Mouse (Mus musculus): Measurements from ENCODE around the gene Adap2. TPM values are rescaled to one million over a fixed set of nuclear protein-coding genes. Genes with fewer than 3 reads are reported as not detected.
"Not testable (repeated sequence)": the region's sequence is repeated elsewhere in the genome, so short reads cannot be mapped to it uniquely, and the experiment has no call there.

Gene Adap2
- polyA plus RNA-seq, 1 experiment from 2014 or later = 3.9 TPM

- Histone ChIP-seq H3K4me3 (no peak overlapping the region), H3K27ac (no peak overlapping the region), H3K36me3 (no peaks in the 10 kb centered on the region), H3K9me3 (no peaks in the 10 kb centered on the region), H3K4me2 (no peak overlapping the region), H3K4me1 (replicated peaks) (no peaks in the 10 kb centered on the region), H3K9ac (no peak overlapping the region), H3K27me3 (no peaks in the 10 kb centered on the region)
- 50% methylated on average over 2 of the region's 2 CpGs for WGBS
- no peak for ATAC-seq (ENCODE audit: low FRiP score)
Measured at GRCm38 (mm10) chr11:80164224-80164623, 10.3 kb downstream of the Adap2 start.

GRCm38 (mm10) chr11:80168121-80168520 lies 14.2 kb downstream of the Adap2 start:
- H3K36me3 ChIP-seq = no peaks in the 10 kb centered on the region
- no peak for ATAC-seq (ENCODE audit: low FRiP score)
- no peak overlapping the region for H3K9ac ChIP-seq
- no peak overlapping the region for H3K4me2 ChIP-seq
- H3K4me1 ChIP-seq (replicated peaks) = no peaks in the 10 kb centered on the region
- no peaks in the 10 kb centered on the region for H3K27me3 ChIP-seq
- H3K9me3 ChIP-seq = no peaks in the 10 kb centered on the region
- no peak overlapping the region for H3K4me3 ChIP-seq
- 93% methylated on average over 9 of the region's 9 CpGs for WGBS
- H3K27ac ChIP-seq = no peak overlapping the region

- H3K27me3 ChIP-seq = no peaks in the 10 kb centered on the region
- no peak for ATAC-seq (ENCODE audit: low FRiP score)
- H3K9ac ChIP-seq = no peak overlapping the region
- 86% methylated on average over 4 of the region's 4 CpGs for WGBS
- H3K36me3 ChIP-seq = no peaks in the 10 kb centered on the region
- H3K4me2 ChIP-seq = no peak overlapping the region
- no peak overlapping the region for H3K4me3 ChIP-seq
- no peak overlapping the region for H3K27ac ChIP-seq
- H3K9me3 ChIP-seq = no peaks in the 10 kb centered on the region
- no peaks in the 10 kb centered on the region for H3K4me1 ChIP-seq (replicated peaks)
Measured at GRCm38 (mm10) chr11:80168611-80169249, 14.8 kb downstream of the Adap2 start.

GRCm38 (mm10) chr11:80169629-80170028 lies 15.7 kb downstream of the Adap2 start:
- ATAC-seq (ENCODE audit: low FRiP score) = no peak
- Histone ChIP-seq H3K27me3 (no peaks in the 10 kb centered on the region), H3K4me1 (replicated peaks) (no peaks in the 10 kb centered on the region), H3K27ac (no peak overlapping the region), H3K36me3 (no peaks in the 10 kb centered on the region), H3K4me2 (no peak overlapping the region), H3K9ac (no peak overlapping the region), H3K9me3 (no peaks in the 10 kb centered on the region), H3K4me3 (no peak overlapping the region)
- WGBS = 99% methylated on average over 3 of the region's 3 CpGs

- H3K9me3 ChIP-seq = no peaks in the 10 kb centered on the region
- no peaks in the 10 kb centered on the region for H3K36me3 ChIP-seq
- 79% methylated on average over 5 of the region's 5 CpGs for WGBS
Measured at GRCm38 (mm10) chr11:80170351-80170750, 16.4 kb downstream of the Adap2 start.

GRCm38 (mm10) chr11:80171884-80172283 lies 18.0 kb downstream of the Adap2 start:
- no peak overlapping the region for H3K4me3 ChIP-seq
- H3K27ac ChIP-seq = no peak overlapping the region
- ATAC-seq (ENCODE audit: low FRiP score) = no peak
- H3K9me3 ChIP-seq = no peaks in the 10 kb centered on the region
- H3K27me3 ChIP-seq = no peaks in the 10 kb centered on the region; the same call in 1 of the 2 replicates
- WGBS = 68% methylated on average over 4 of the region's 4 CpGs
- no peak overlapping the region for H3K9ac ChIP-seq
- no peak overlapping the region for H3K4me2 ChIP-seq
- no peaks in the 10 kb centered on the region for H3K36me3 ChIP-seq
- H3K4me1 ChIP-seq (replicated peaks) = no peaks in the 10 kb centered on the region

More at GRCm38 (mm10) chr11:80170351-80170750, 16.4 kb downstream of the Adap2 start:
- Histone ChIP-seq H3K27me3 (no peaks in the 10 kb centered on the region; the same call in 1 of the 2 replicates), H3K4me3 (no peak overlapping the region), H3K9ac (no peak overlapping the region), H3K4me1 (replicated peaks) (no peaks in the 10 kb centered on the region), H3K4me2 (no peak overlapping the region), H3K27ac (no peak overlapping the region)
- ATAC-seq (ENCODE audit: low FRiP score) = no peak

- 82% methylated on average over 11 of the region's 11 CpGs for WGBS
- no peaks in the 10 kb centered on the region for H3K36me3 ChIP-seq
- no peaks in the 10 kb centered on the region; the same call in 1 of the 2 replicates for H3K27me3 ChIP-seq
- H3K4me1 ChIP-seq (replicated peaks) = no peaks in the 10 kb centered on the region
- H3K4me3 ChIP-seq = no peak overlapping the region
- H3K9ac ChIP-seq = no peak overlapping the region
- no peak overlapping the region for H3K27ac ChIP-seq
- H3K9me3 ChIP-seq = no peaks in the 10 kb centered on the region
- no peak overlapping the region for H3K4me2 ChIP-seq
- ATAC-seq (ENCODE audit: low FRiP score) = no peak
Measured at GRCm38 (mm10) chr11:80173963-80174670, 20.2 kb downstream of the Adap2 start.

GRCm38 (mm10) chr11:80176911-80177895 lies 23.3 kb downstream of the Adap2 start:
- no peak overlapping the region for H3K9ac ChIP-seq
- H3K36me3 ChIP-seq = no peaks in the 10 kb centered on the region
- no peaks in the 10 kb centered on the region for H3K4me1 ChIP-seq (replicated peaks)
- no peak overlapping the region for H3K4me3 ChIP-seq
- H3K4me2 ChIP-seq = no peak overlapping the region
- no peaks in the 10 kb centered on the region; the same call in 1 of the 2 replicates for H3K27me3 ChIP-seq
- H3K9me3 ChIP-seq = no peaks in the 10 kb centered on the region
- WGBS = 73% methylated on average over 11 of the region's 11 CpGs
- no peak for ATAC-seq (ENCODE audit: low FRiP score)
- H3K27ac ChIP-seq = no peak overlapping the region

- H3K4me1 ChIP-seq (replicated peaks) = no peaks in the 10 kb centered on the region
- H3K36me3 ChIP-seq = no peaks in the 10 kb centered on the region
- no peak for ATAC-seq (ENCODE audit: low FRiP score)
- H3K27ac ChIP-seq = no peak overlapping the region
- WGBS = 88% methylated on average over 8 of the region's 8 CpGs
- H3K9ac ChIP-seq = no peak overlapping the region
- no peak overlapping the region for H3K4me3 ChIP-seq
- H3K9me3 ChIP-seq = no peaks in the 10 kb centered on the region
- no peak overlapping the region for H3K4me2 ChIP-seq
- H3K27me3 ChIP-seq = no peaks in the 10 kb centered on the region; the same call in 1 of the 2 replicates
Measured at GRCm38 (mm10) chr11:80178316-80178715, 24.4 kb downstream of the Adap2 start.

GRCm38 (mm10) chr11:80181021-80181749 lies 27.3 kb downstream of the Adap2 start:
- 78% methylated on average over 5 of the region's 5 CpGs for WGBS
- no peaks in the 10 kb centered on the region for H3K36me3 ChIP-seq
- H3K4me3 ChIP-seq = no peak overlapping the region
- no peak overlapping the region for H3K4me2 ChIP-seq
- H3K27ac ChIP-seq = no peak overlapping the region
- H3K27me3 ChIP-seq = no peaks in the 10 kb centered on the region
- ATAC-seq (ENCODE audit: low FRiP score) = no peak
- peaks cover 5% of the 10 kb centered on the region; the same call in 1 of the 2 replicates for H3K4me1 ChIP-seq (replicated peaks)
- no peak overlapping the region for H3K9ac ChIP-seq
- no peaks in the 10 kb centered on the region for H3K9me3 ChIP-seq

GRCm38 (mm10) chr11:80183054-80183704 lies 29.3 kb downstream of the Adap2 start:
- not testable (repeated sequence) for H3K4me1 ChIP-seq (replicated peaks); H3K36me3 ChIP-seq; ATAC-seq (ENCODE audit: low FRiP score); H3K9me3 ChIP-seq; H3K27me3 ChIP-seq; H3K27ac ChIP-seq
- H3K4me3 ChIP-seq = peak overlapping the region; percentile 49
- 48% methylated on average over 12 of the region's 12 CpGs for WGBS
- H3K4me2 ChIP-seq = peak overlapping the region; percentile 61
- peak overlapping the region; percentile 71 for H3K9ac ChIP-seq

Data from hindbrain, embryonic 13.5 days (tissue).